Mouse (Mus musculus) liver, postnatal 0 days (tissue): ENCODE measurements around the gene Sh3d21. TPM values are rescaled to one million over a fixed set of nuclear protein-coding genes. Genes with fewer than 3 reads are reported as not detected.
A peak's percentile ranks its signal among the peaks of the same experiment; 100 is the strongest.

Source experiments
- ATAC-seq: fragments of 200-750 bp; cut with Nextera tagmentation; 2 replicates; pipeline ENCODE4 v1.8.0; 2017; ENCODE audit warnings: mild to moderate bottlenecking, moderate library complexity
- DNase-seq: peaks from one replicate; pipeline ENCODE4 v3.0.0-alpha.2; 2016
- H3K27ac ChIP-seq: fragments of 300-500 bp; sonication (generic); 2 replicates; pipeline ENCODE4 v1.5.1; 2014; ENCODE audit warnings: antibody characterized with exemption, moderate library complexity, mild to moderate bottlenecking, low read depth
- H3K27me3 ChIP-seq: fragments of 300-500 bp; sonication (generic); 2 replicates; pipeline ENCODE4 v1.6.1; 2014; ENCODE audit warnings: low read length, control low read depth, mixed read lengths; ENCODE audit not compliant: insufficient read depth
- H3K36me3 ChIP-seq: fragments of 300-500 bp; sonication (generic); replicated peaks from 2 replicates; pipeline ENCODE4 v1.6.1; 2014; ENCODE audit warnings: mild to moderate bottlenecking, control low read depth, low read length, moderate library complexity, mixed read lengths; ENCODE audit not compliant: insufficient read depth
- H3K4me1 ChIP-seq: fragments of 300-500 bp; sonication (generic); 2 replicates; pipeline ENCODE4 v1.6.1; 2014; ENCODE audit warnings: antibody characterized with exemption, mild to moderate bottlenecking, control low read depth; ENCODE audit not compliant: insufficient read depth
- H3K4me2 ChIP-seq: fragments of 300-500 bp; sonication (generic); 2 replicates; pipeline ENCODE4 v1.6.1; 2014; ENCODE audit warnings: low read depth, mild to moderate bottlenecking, low read length, moderate library complexity, mixed read lengths
- H3K4me3 ChIP-seq: fragments of 300-500 bp; sonication (generic); 2 replicates; pipeline ENCODE4 v1.5.1; 2014; ENCODE audit warnings: low read depth, low read length
- H3K9ac ChIP-seq: fragments of 300-500 bp; sonication (generic); replicated peaks from 2 replicates; pipeline ENCODE4 v1.6.1; 2014; ENCODE audit warnings: mild to moderate bottlenecking, moderate library complexity
- H3K9me3 ChIP-seq: fragments of 300-500 bp; sonication (generic); 2 replicates; pipeline ENCODE4 v1.6.1; 2016; ENCODE audit warnings: mild to moderate bottlenecking, control low read depth, low read length, mixed read lengths
- CTCF ChIP-seq: sonication (generic); IDR thresholded peaks from 2 replicates; pipeline ENCODE4 v1.5.1; 2016; ENCODE audit warnings: antibody characterized with exemption, low read depth
- EP300 ChIP-seq: IDR thresholded peaks from 2 replicates; pipeline ENCODE4 v1.6.1; 2016; ENCODE audit warnings: antibody characterized with exemption, low read depth, mild to moderate bottlenecking
- WGBS: fragments of 180-500 bp; shearing (Covaris S2); extraction: QIAGEN DNeasy Blood & Tissue Kit; methylation state at CpG from one replicate; pipeline ENCODE4 v1.1.7; 2014; ENCODE audit not compliant: insufficient replicate concordance; 5-methylcytosine and 5-hydroxymethylcytosine counted together
- polyA plus RNA-seq: library from polyadenylated mRNA; unstranded; fragments of >200 nt; fragmentation: Nextera tagmentation; extraction: Ambion mirVana; gene quantifications from 2 replicates; pipeline ENCODE4 v1.2.1, GENCODE M21; 2015

The Sh3d21 gene
- polyA plus RNA-seq, 1 experiment from 2014 or later = 2.4 TPM

DNA sequence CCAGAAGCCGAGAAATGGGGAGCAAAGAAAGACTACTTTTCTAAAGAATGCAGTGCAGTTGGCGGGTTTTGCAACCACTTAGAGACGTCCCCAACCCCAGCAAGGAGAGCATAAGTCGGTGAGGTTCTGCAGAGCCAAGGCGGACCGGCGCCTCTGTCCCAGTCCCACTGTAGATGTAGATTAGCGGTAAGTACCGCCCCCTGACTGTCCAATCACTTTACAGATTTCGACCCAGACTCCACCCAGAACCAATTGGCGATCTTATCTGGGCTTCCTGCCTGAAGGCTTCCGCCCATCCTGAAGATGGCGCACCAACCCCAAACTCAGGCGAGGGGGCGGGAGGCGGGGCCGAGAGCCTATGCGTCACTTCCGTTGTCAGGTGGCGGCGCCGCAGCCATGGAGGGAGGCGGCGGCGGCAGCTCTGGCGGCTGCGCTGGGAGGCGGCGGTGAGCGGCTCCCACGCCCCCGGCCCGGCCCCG, 59.7 kb downstream of the Sh3d21 start, which contains the start of gene Stk40:
Stk40 (plus strand) TSS at position 368 of the 479 bp plus-strand sequence.
- under 1% methylated on average over 34 of the region's 34 CpGs for WGBS
- H3K9ac ChIP-seq = peak within 1 kb of the TSS; percentile 89
- peak within 1 kb of the TSS; percentile 99 for H3K4me2 ChIP-seq
- H3K4me1 ChIP-seq = peaks cover 56% of the 10 kb centered on the region
- DNase-seq = peak; percentile 98
- H3K27me3 ChIP-seq = no peaks in the 10 kb centered on the region
- peak; percentile 21; the same call in 1 of the 2 replicates for TF ChIP-seq EP300
- TF ChIP-seq CTCF = peak; percentile 89
- H3K27ac ChIP-seq = peak within 1 kb of the TSS; percentile 94
- peak within 1 kb of the TSS; percentile 90 for H3K4me3 ChIP-seq
- H3K9me3 ChIP-seq = no peaks in the 10 kb centered on the region
- peak; percentile 93 for ATAC-seq
- H3K36me3 ChIP-seq = no peaks in the 10 kb centered on the region

DNA sequence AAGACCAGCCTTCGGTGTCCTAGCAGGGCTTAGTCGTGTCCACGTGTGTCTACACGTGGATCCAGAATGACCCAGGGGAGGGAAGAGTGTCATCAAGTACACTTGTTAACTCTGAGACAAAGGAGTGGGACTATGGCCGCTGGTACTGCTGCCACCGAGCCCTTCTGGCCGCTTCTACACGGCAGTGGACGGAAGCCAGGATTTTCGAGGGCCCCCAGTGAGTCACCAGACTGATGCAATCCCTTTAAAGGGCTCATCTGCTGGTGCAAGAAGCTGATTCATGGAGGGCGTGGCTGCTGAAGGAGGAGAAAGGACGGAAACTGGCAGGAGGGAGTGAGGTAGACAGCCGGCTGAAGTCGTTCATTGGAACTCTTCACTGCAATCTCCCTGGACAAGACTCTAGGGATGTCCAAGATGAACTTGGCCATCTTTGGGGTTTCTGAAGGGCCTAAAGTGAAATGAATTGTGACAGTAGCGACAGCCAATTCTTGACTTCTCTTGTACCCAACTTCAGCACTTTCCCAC, 60.2 kb downstream of the Sh3d21 start:
- DNase-seq = peak; percentile 90
- 1% methylated on average over 15 of the region's 15 CpGs for WGBS
- Histone ChIP-seq H3K4me3 (peak overlapping the region; percentile 90), H3K4me1 (peaks cover 52% of the 10 kb centered on the region), H3K27me3 (no peaks in the 10 kb centered on the region), H3K9ac (peak overlapping the region; percentile 39), H3K27ac (peak overlapping the region; percentile 94), H3K4me2 (peak overlapping the region; percentile 99), H3K36me3 (no peaks in the 10 kb centered on the region), H3K9me3 (no peaks in the 10 kb centered on the region)
- peak; percentile 84 for ATAC-seq
- TF ChIP-seq EP300 = peak; percentile 82
- TF ChIP-seq CTCF = no peak

DNA sequence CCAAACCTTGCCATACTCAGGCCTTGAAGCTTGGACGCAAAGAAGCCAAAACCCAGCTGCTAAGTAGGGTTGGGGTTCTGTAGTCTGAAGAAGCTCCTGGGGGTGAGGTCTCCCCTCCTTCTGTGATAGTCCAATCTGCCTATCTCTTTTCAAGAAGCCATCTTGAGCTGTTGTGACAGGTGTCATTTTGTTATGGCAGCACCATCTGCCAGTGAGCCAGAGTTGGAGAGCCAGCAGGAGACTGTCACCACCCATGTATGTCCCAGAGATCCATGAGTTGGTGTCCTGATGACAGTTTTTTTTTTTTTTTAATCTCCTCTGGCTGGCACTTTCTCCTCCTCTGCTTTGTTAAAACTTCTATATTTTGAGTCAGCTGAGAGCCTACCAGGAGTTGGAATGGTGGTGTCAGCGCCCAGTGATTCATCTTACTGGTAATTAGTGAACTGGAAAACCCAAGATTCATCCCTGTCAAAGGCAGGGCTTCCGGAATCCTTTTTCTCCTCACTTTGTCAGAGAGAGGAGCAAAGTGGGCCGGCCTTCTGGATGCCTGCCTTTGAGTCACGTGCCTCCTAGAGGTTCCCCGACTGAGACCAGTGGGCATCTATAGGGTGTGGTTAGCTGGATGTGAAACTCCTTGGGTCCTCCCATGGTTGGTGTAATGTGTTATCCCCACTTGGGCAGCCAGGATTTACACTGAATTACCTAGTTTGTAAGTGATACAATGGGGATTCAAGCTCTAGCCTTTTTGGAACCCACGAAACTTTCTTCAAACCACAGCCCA, 61.0 kb downstream of the Sh3d21 start:
- Histone ChIP-seq H3K9ac (0 out of 2 replicates have a peak overlapping the region, but pooled peaks have one; percentile 39), H3K4me1 (peaks cover 54% of the 10 kb centered on the region), H3K27me3 (no peaks in the 10 kb centered on the region), H3K36me3 (0 out of 2 replicates have a peak, but pooled peaks cover 4% of the 10 kb centered on the region), H3K9me3 (no peaks in the 10 kb centered on the region), H3K27ac (peak overlapping the region; percentile 94), H3K4me3 (peak overlapping the region; percentile 90; the same call in 1 of the 2 replicates), H3K4me2 (peak overlapping the region; percentile 99)
- DNase-seq (peak; percentile 50), ATAC-seq (no peak)
- TF ChIP-seq CTCF = no peak
- no peak for TF ChIP-seq EP300
- 48% methylated on average over 7 of the region's 7 CpGs for WGBS

DNA sequence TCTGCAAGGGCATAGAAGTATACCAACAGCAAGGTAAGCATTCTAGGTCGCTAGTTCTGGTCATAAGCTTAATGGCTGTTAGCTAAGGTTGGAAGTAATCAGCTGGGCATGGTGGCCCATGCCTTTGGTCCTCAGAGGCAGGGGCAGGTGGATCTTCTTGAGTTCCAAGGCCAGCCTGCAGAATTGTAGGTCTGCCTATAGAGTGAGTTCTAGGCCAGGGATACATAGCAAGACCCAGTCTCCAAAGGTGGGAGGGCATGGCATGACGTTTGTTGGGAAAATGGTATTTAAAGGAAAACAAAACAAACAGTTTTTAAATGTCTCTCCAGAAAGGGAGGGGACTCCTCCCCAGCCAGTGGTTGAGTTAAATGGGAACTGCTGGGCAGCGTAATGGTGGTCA, 62.5 kb downstream of the Sh3d21 start:
- DNase-seq = no peak
- WGBS = 79% methylated on average over 3 of the region's 3 CpGs
- Histone ChIP-seq H3K36me3 (0 out of 2 replicates have a peak, but pooled peaks cover 4% of the 10 kb centered on the region), H3K4me1 (peaks cover 55% of the 10 kb centered on the region), H3K9ac (no peak overlapping the region), H3K4me2 (no peak overlapping the region), H3K27me3 (no peaks in the 10 kb centered on the region), H3K4me3 (no peak overlapping the region), H3K9me3 (no peaks in the 10 kb centered on the region), H3K27ac (no peak overlapping the region)
- ATAC-seq = no peak
- TF ChIP-seq CTCF = no peak
- TF ChIP-seq EP300 = no peak

Other genes with a start within 250 kb of the Sh3d21 start
- 2.3 and 2.8 TPM in 2 replicates for gene Csf3r, start 138.9 kb downstream of the Sh3d21 start, polyA plus RNA-seq
- 57.2 and 58.1 TPM in 2 replicates for gene Mrps15, start 116.6 kb downstream of the Sh3d21 start, polyA plus RNA-seq
- gene Oscp1, start 104.9 kb downstream of the Sh3d21 start, polyA plus RNA-seq = 0.90 and 1.5 TPM in 2 replicates
- 24.7 and 27.7 TPM in 2 replicates for gene Lsm10, start 66.9 kb downstream of the Sh3d21 start, polyA plus RNA-seq
- 11.3 and 12.1 TPM in 2 replicates for gene Stk40, start 59.5 kb downstream of the Sh3d21 start, polyA plus RNA-seq
- gene Eva1b, start 15.7 kb downstream of the Sh3d21 start, polyA plus RNA-seq = 17.1 and 17.7 TPM in 2 replicates
- 47.8 and 62.4 TPM in 2 replicates for gene Thrap3, start 39.3 kb upstream of the Sh3d21 start, polyA plus RNA-seq
- 7.2 and 10.0 TPM in 2 replicates for gene Map7d1, start 92.9 kb upstream of the Sh3d21 start, polyA plus RNA-seq
- 39.0 and 39.2 TPM in 2 replicates for gene Trappc3, start 98.8 kb upstream of the Sh3d21 start, polyA plus RNA-seq
- 0.25 and 0.26 TPM in 2 replicates for gene Col8a2, start 123.3 kb upstream of the Sh3d21 start, polyA plus RNA-seq
- gene Adprhl2, start 158.2 kb upstream of the Sh3d21 start, polyA plus RNA-seq = 31.9 and 34.3 TPM in 2 replicates
- 0.17 and 0.26 TPM in 2 replicates for gene Tekt2, start 162.2 kb upstream of the Sh3d21 start, polyA plus RNA-seq